Mouse (Mus musculus) heart, adult 2 months (tissue): Measurements from ENCODE around the gene Gadd45a. TPM values are rescaled to one million over a fixed set of nuclear protein-coding genes. Genes with fewer than 3 reads are reported as not detected.
A peak's percentile ranks its signal among the peaks of the same experiment; 100 is the strongest.

Source experiments
- DNase-seq, 2 experiments: peaks; one replicate each; pipeline ENCODE4 v3.0.0; 2021
- H3K27ac ChIP-seq: fragments of 200-600 bp; 2 replicates; pipeline ENCODE4 v1.8.1; 2022
- H3K27me3 ChIP-seq: fragments of 200-500 bp; 2 replicates; pipeline ENCODE4 v1.6.1; 2012; ENCODE audit warnings: mild to moderate bottlenecking, low read length, inconsistent platforms, mixed read lengths; ENCODE audit not compliant: control insufficient read depth, insufficient read depth
- H3K36me3 ChIP-seq: fragments of 200-500 bp; 2 replicates; pipeline ENCODE4 v1.6.1; 2012; ENCODE audit warnings: low read length, inconsistent platforms; ENCODE audit not compliant: control insufficient read depth, insufficient read depth
- H3K4me1 ChIP-seq: fragments of 200-500 bp; 2 replicates; pipeline ENCODE4 v1.6.1; 2011; ENCODE audit warnings: low read length; ENCODE audit not compliant: control insufficient read depth, insufficient read depth
- H3K4me3 ChIP-seq: fragments of 200-600 bp; 2 replicates; pipeline ENCODE4 v1.8.1; 2022
- H3K79me2 ChIP-seq: fragments of 200-500 bp; replicated peaks from 2 replicates; pipeline ENCODE4 v1.6.1; 2012; ENCODE audit warnings: mild to moderate bottlenecking, inconsistent platforms, low read length, moderate library complexity, mixed read lengths; ENCODE audit not compliant: control insufficient read depth, insufficient read depth
- H3K9ac ChIP-seq: fragments of 200-500 bp; 2 replicates; pipeline ENCODE4 v1.6.1; 2012; ENCODE audit warnings: low read depth, mild to moderate bottlenecking, control low read depth, inconsistent platforms, low read length, mixed read lengths
- CTCF ChIP-seq: fragments of 200-600 bp; IDR thresholded peaks from 2 replicates; pipeline ENCODE4 v1.8.1; 2022; ENCODE audit warnings: antibody characterized with exemption, mild to moderate bottlenecking, moderate library complexity
- EP300 ChIP-seq: fragments of 200-500 bp; IDR thresholded peaks from 2 replicates; pipeline ENCODE4 v1.6.1; 2011; ENCODE audit warnings: low read depth, low read length, control low read depth; ENCODE audit not compliant: insufficient read depth
- POLR2A ChIP-seq: fragments of 200-500 bp; IDR thresholded peaks from 2 replicates; pipeline ENCODE4 v1.6.1; 2011; ENCODE audit warnings: mild to moderate bottlenecking, low read depth, low read length, control low read depth; ENCODE audit not compliant: insufficient read depth
- WGBS: fragments of 180-500 bp; shearing (Covaris S2); methylation state at CpG from one replicate; pipeline ENCODE4 v1.1.7; 2018; 5-methylcytosine and 5-hydroxymethylcytosine counted together
- intact Hi-C: fragments of 180-260 bp; cut with DNase I; formaldehyde crosslinking; loops from one replicate; pipeline ENCODE4 v1.15.1; 2025
- polyA plus RNA-seq: library from polyadenylated mRNA; depleted of rRNA; stranded (reverse); fragments of >200 nt; gene quantifications from 2 replicates; pipeline ENCODE4 v1.2.3, GENCODE M21; 2012
- total RNA-seq, 2 experiments: library from RNA; stranded (reverse); gene quantifications; 2 replicates each; pipeline ENCODE4 v1.2.3; 2021

The Gadd45a gene
- total and polyA plus RNA-seq, 3 experiments = 14.6 to 30.3 (median 16.1) TPM

GRCm38 (mm10) chr6:67011217-67011518 lies 26.1 kb downstream of the Gadd45a start:
- DNase-seq = no peak
- intact Hi-C loops = no loop called here
- H3K4me1 ChIP-seq = peaks cover 13% of the 10 kb centered on the region
- H3K9ac ChIP-seq = no peak overlapping the region
- H3K79me2 ChIP-seq = no peaks in the 10 kb centered on the region
- H3K36me3 ChIP-seq = no peaks in the 10 kb centered on the region
- no peak overlapping the region for H3K27ac ChIP-seq
- no peak for TF ChIP-seq EP300
- TF ChIP-seq POLR2A = no peak
- no peak for TF ChIP-seq CTCF
- H3K27me3 ChIP-seq = no peaks in the 10 kb centered on the region
- H3K4me3 ChIP-seq = no peak overlapping the region

- Histone ChIP-seq H3K27ac (no peak overlapping the region), H3K79me2 (no peaks in the 10 kb centered on the region), H3K4me3 (no peak overlapping the region), H3K27me3 (no peaks in the 10 kb centered on the region), H3K36me3 (no peaks in the 10 kb centered on the region), H3K4me1 (peaks cover 11% of the 10 kb centered on the region), H3K9ac (no peak overlapping the region)
- WGBS = 82% methylated on average over 7 of the region's 7 CpGs
- intact Hi-C loops = no loop called here
- TF ChIP-seq EP300 (no peak), POLR2A (no peak)
- DNase-seq = no peak
Observed at GRCm38 (mm10) chr6:67010370-67011216, 26.7 kb downstream of the Gadd45a start.

GRCm38 (mm10) chr6:67009888-67010287 lies 27.4 kb downstream of the Gadd45a start:
- Histone ChIP-seq H3K27ac (no peak overlapping the region), H3K27me3 (no peaks in the 10 kb centered on the region), H3K36me3 (no peaks in the 10 kb centered on the region), H3K9ac (no peak overlapping the region), H3K79me2 (no peaks in the 10 kb centered on the region), H3K4me1 (peaks cover 11% of the 10 kb centered on the region), H3K4me3 (no peak overlapping the region)
- DNase-seq = no peak
- intact Hi-C loops = no loop called here
- 91% methylated on average over 3 of the region's 3 CpGs for WGBS
- no peak for TF ChIP-seq POLR2A
- TF ChIP-seq CTCF = no peak
- no peak for TF ChIP-seq EP300

- no peak for TF ChIP-seq POLR2A
- TF ChIP-seq CTCF = no peak
- TF ChIP-seq EP300 = no peak
- no peaks in the 10 kb centered on the region for H3K27me3 ChIP-seq
- intact Hi-C loops = no loop called here
- H3K4me3 ChIP-seq = no peak overlapping the region
- H3K4me1 ChIP-seq = peaks cover 2% of the 10 kb centered on the region
- H3K79me2 ChIP-seq = no peaks in the 10 kb centered on the region; the same call in 1 of the 2 replicates
- no peak for DNase-seq
- H3K36me3 ChIP-seq = no peaks in the 10 kb centered on the region
- H3K27ac ChIP-seq = no peak overlapping the region
- H3K9ac ChIP-seq = no peak overlapping the region
Observed at GRCm38 (mm10) chr6:66999800-67000199, 37.5 kb downstream of the Gadd45a start.

GRCm38 (mm10) chr6:66998645-66999044 lies 38.6 kb downstream of the Gadd45a start:
- DNase-seq = peak in 1 of 2 experiments; percentile 24
- H3K27me3 ChIP-seq = no peaks in the 10 kb centered on the region
- TF ChIP-seq EP300 (no peak), CTCF (no peak), POLR2A (no peak)
- intact Hi-C loops = no loop called here
- H3K36me3 ChIP-seq = no peaks in the 10 kb centered on the region
- no peaks in the 10 kb centered on the region; the same call in 1 of the 2 replicates for H3K79me2 ChIP-seq
- no peak overlapping the region for H3K4me3 ChIP-seq
- H3K9ac ChIP-seq = no peak overlapping the region
- no peak overlapping the region for H3K27ac ChIP-seq
- WGBS = 66% methylated on average over 2 of the region's 2 CpGs
- H3K4me1 ChIP-seq = peaks cover 2% of the 10 kb centered on the region

GRCm38 (mm10) chr6:66996257-66996656 lies 41.0 kb downstream of the Gadd45a start:
- DNase-seq = no peak
- 95% methylated on average over 1 of the region's 1 CpGs for WGBS
- Histone ChIP-seq H3K36me3 (peaks cover 2% of the 10 kb centered on the region), H3K4me3 (no peak overlapping the region), H3K79me2 (no peaks in the 10 kb centered on the region; the same call in 1 of the 2 replicates), H3K27me3 (no peaks in the 10 kb centered on the region), H3K4me1 (peaks cover 13% of the 10 kb centered on the region), H3K9ac (no peak overlapping the region), H3K27ac (no peak overlapping the region)
- intact Hi-C loops = no loop called here
- no peak for TF ChIP-seq POLR2A
- no peak for TF ChIP-seq EP300
- TF ChIP-seq CTCF = no peak
